Mouse (Mus musculus): ENCODE data around the gene Nprl2. TPM values are rescaled to one million over a fixed set of nuclear protein-coding genes. Genes with fewer than 3 reads are reported as not detected.
"Not testable (repeated sequence)": the region's sequence is repeated elsewhere in the genome, so short reads cannot be mapped to it uniquely, and the experiment has no call there.

Gene Nprl2
- total and polyA plus RNA-seq, 3 experiments: 23.2 to 30.2 TPM; not detected in 1

- TF ChIP-seq CTCF (IDR thresholded peaks at IDR 0.05 in 2 of 3, conservative IDR thresholded peaks at IDR 0.05 in 1 of 3; ENCODE audit: control insufficient read depth in 1 of 3, insufficient read depth in 1 of 3, low read depth in 2 of 3, low read length in 3 of 3, poor library complexity in 1 of 3, severe bottlenecking in 1 of 3) (no peak), RAD21 (IDR thresholded peaks at IDR 0.05; ENCODE audit: low read depth, low read length) (no peak), HCFC1 (IDR thresholded peaks at IDR 0.05; ENCODE audit: low read depth, low read length) (peak; percentile 87)
Measured at GRCm38 (mm10) chr9:107563029-107563581, 21.1 kb downstream of the Nprl2 start, which contains the start of gene Tusc2 (continued).

GRCm38 (mm10) chr9:107565556-107565955, 23.5 kb downstream of the Nprl2 start:
- DNase-seq (ENCODE audit: low read depth, low spot score); H3K9me3 ChIP-seq (replicated peaks; ENCODE audit: insufficient read depth, low read length); H3K4me3 ChIP-seq (ENCODE audit: control insufficient read depth in 1 of 2, insufficient read depth in 1 of 2, low read depth in 2 of 2, low read length in 2 of 2); H3K27me3 ChIP-seq (ENCODE audit: control insufficient read depth in 1 of 2, insufficient read depth in 2 of 2, low read length in 2 of 2); H3K9ac ChIP-seq (ENCODE audit: control insufficient read depth, low read depth, low read length, poor library complexity, severe bottlenecking); H3K27ac ChIP-seq (ENCODE audit: control insufficient read depth, low read depth, low read length): not testable (repeated sequence)
- Histone ChIP-seq H3K36me3 (ENCODE audit: control insufficient read depth in 1 of 2, insufficient read depth in 2 of 2, low read length in 2 of 2) (peaks cover 0 to 15% of the 10 kb centered on the region in 2 experiments; a peak in 3 of 4 replicates), H3K79me2 (ENCODE audit: control insufficient read depth, insufficient read depth, low read length, poor library complexity) (peaks cover 23% of the 10 kb centered on the region), H3K4me1 (ENCODE audit: control insufficient read depth in 1 of 2, insufficient read depth in 2 of 2, low read length in 2 of 2) (peaks cover 0 to 27% of the 10 kb centered on the region in 2 experiments; a peak in 3 of 4 replicates)
- TF ChIP-seq CTCF (IDR thresholded peaks at IDR 0.05 in 2 of 3, conservative IDR thresholded peaks at IDR 0.05 in 1 of 3; ENCODE audit: control insufficient read depth in 1 of 3, insufficient read depth in 1 of 3, low read depth in 2 of 3, low read length in 3 of 3, poor library complexity in 1 of 3, severe bottlenecking in 1 of 3): peak in 2 of 3 experiments; percentile 8 to 29; a peak in 2 of 6 replicates

- DNase-seq (ENCODE audit: low read depth, low spot score): peak; percentile 83
- peaks cover 2 to 33% of the 10 kb centered on the region in 2 experiments; a peak in 3 of 4 replicates for H3K4me1 ChIP-seq (ENCODE audit: control insufficient read depth in 1 of 2, insufficient read depth in 2 of 2, low read length in 2 of 2)
- no peak overlapping the region for H3K27ac ChIP-seq (ENCODE audit: control insufficient read depth, low read depth, low read length)
- no peak for TF ChIP-seq GABPA (IDR thresholded peaks at IDR 0.05; ENCODE audit: low read depth, low read length)
- no peak for TF ChIP-seq USF2 (IDR thresholded peaks at IDR 0.05; ENCODE audit: borderline replicate concordance in 1 of 2, insufficient read depth in 1 of 2, low read depth in 1 of 2, low read length in 2 of 2)
- no peak; a peak in 1 of 4 replicates for TF ChIP-seq EP300 (IDR thresholded peaks at IDR 0.05; ENCODE audit: low read depth in 1 of 2, low read length in 2 of 2)
- no peak for TF ChIP-seq MYC (IDR thresholded peaks at IDR 0.05; ENCODE audit: low read depth, low read length)
- no peak for TF ChIP-seq E2F4 (IDR thresholded peaks at IDR 0.05; ENCODE audit: borderline replicate concordance, low read depth, low read length)
- no peak for TF ChIP-seq TAL1 (IDR thresholded peaks at IDR 0.05; ENCODE audit: low read length)
- TF ChIP-seq CTCF (IDR thresholded peaks at IDR 0.05 in 2 of 3, conservative IDR thresholded peaks at IDR 0.05 in 1 of 3; ENCODE audit: control insufficient read depth in 1 of 3, insufficient read depth in 1 of 3, low read depth in 2 of 3, low read length in 3 of 3, poor library complexity in 1 of 3, severe bottlenecking in 1 of 3): peak; percentile 70 to 96 (median 70)
- TF ChIP-seq UBTF (IDR thresholded peaks at IDR 0.05; ENCODE audit: borderline replicate concordance, insufficient read depth, low read depth, low read length): no peak
- no peak for TF ChIP-seq CHD2 (IDR thresholded peaks at IDR 0.05; ENCODE audit: low read length)
- no peak for TF ChIP-seq MYB (IDR thresholded peaks at IDR 0.05; ENCODE audit: low read depth, low read length)
- TF ChIP-seq ZMIZ1 (IDR thresholded peaks at IDR 0.05; ENCODE audit: low read depth, low read length): no peak
- TF ChIP-seq POLR2AphosphoS5 (IDR thresholded peaks at IDR 0.05; ENCODE audit: borderline replicate concordance, low read depth, low read length): no peak
- no peak for TF ChIP-seq BHLHE40 (IDR thresholded peaks at IDR 0.05; ENCODE audit: borderline replicate concordance, low read depth, low read length)
- TF ChIP-seq SIN3A (IDR thresholded peaks at IDR 0.05; ENCODE audit: low read length): no peak
- TF ChIP-seq GATA1 (IDR thresholded peaks at IDR 0.05; ENCODE audit: low read depth, low read length): no peak
- TF ChIP-seq MEF2A (IDR thresholded peaks at IDR 0.05; ENCODE audit: extremely low read depth, insufficient replicate concordance, low read depth, low read length, poor library complexity, severe bottlenecking): no peak
- no peak for TF ChIP-seq MAFK (IDR thresholded peaks at IDR 0.05; ENCODE audit: borderline replicate concordance, low read depth, low read length)
- TF ChIP-seq NELFE (IDR thresholded peaks at IDR 0.05; ENCODE audit: low read depth, low read length): no peak
- no peak for TF ChIP-seq ETS1 (IDR thresholded peaks at IDR 0.05; ENCODE audit: low read depth, low read length)
- no peak for TF ChIP-seq JUND (IDR thresholded peaks at IDR 0.05; ENCODE audit: low read depth, low read length)
- no peak for TF ChIP-seq MAZ (IDR thresholded peaks at IDR 0.05; ENCODE audit: low read depth, low read length)
- no peak for TF ChIP-seq TCF12 (IDR thresholded peaks at IDR 0.05; ENCODE audit: low read depth, low read length)
- TF ChIP-seq HCFC1 (IDR thresholded peaks at IDR 0.05; ENCODE audit: low read depth, low read length): 0 out of 2 replicates have a peak, but pooled peaks have one; percentile 13
- no peak for TF ChIP-seq ZKSCAN1 (IDR thresholded peaks at IDR 0.05; ENCODE audit: low read depth, low read length)
Measured at GRCm38 (mm10) chr9:107566041-107566709, 24.1 kb downstream of the Nprl2 start.

More at GRCm38 (mm10) chr9:107566041-107566709, 24.1 kb downstream of the Nprl2 start:
- Histone ChIP-seq H3K79me2 (ENCODE audit: control insufficient read depth, insufficient read depth, low read length, poor library complexity) (peaks cover 23% of the 10 kb centered on the region), H3K36me3 (ENCODE audit: control insufficient read depth in 1 of 2, insufficient read depth in 2 of 2, low read length in 2 of 2) (peaks cover 0 to 16% of the 10 kb centered on the region in 2 experiments; a peak in 3 of 4 replicates), H3K27me3 (ENCODE audit: control insufficient read depth in 1 of 2, insufficient read depth in 2 of 2, low read length in 2 of 2) (no peaks in the 10 kb centered on the region), H3K4me3 (ENCODE audit: control insufficient read depth in 1 of 2, insufficient read depth in 1 of 2, low read depth in 2 of 2, low read length in 2 of 2) (no peak overlapping the region), H3K9me3 (replicated peaks; ENCODE audit: insufficient read depth, low read length) (no peaks in the 10 kb centered on the region), H3K9ac (ENCODE audit: control insufficient read depth, low read depth, low read length, poor library complexity, severe bottlenecking) (no peak overlapping the region)

All from MEL (cell line).